Mouse (Mus musculus) gonadal fat pad, adult 2 months (tissue): Measurements from ENCODE around the gene Fbxo42. TPM values are rescaled to one million over a fixed set of nuclear protein-coding genes. Genes with fewer than 3 reads are reported as not detected.
"Not testable (repeated sequence)": the region's sequence is repeated elsewhere in the genome, so short reads cannot be mapped to it uniquely, and the experiment has no call there.

Experiments used
- DNase-seq: peaks from one replicate; pipeline ENCODE4 v3.0.0-alpha.2; 2012; ENCODE audit warnings: low read depth
- polyA plus RNA-seq: library from polyadenylated mRNA; depleted of rRNA; stranded (reverse); fragments of >200 nt; gene quantifications from 2 replicates; pipeline ENCODE4 v1.2.3, GENCODE M21; 2012

Fbxo42 gene
- polyA plus RNA-seq, 1 experiment = 14.5 TPM

GRCm38 (mm10) chr4:141136126-141136525, 11.6 kb upstream of the Fbxo42 start:
- no peak for DNase-seq

GRCm38 (mm10) chr4:141137740-141138139, 10.0 kb upstream of the Fbxo42 start:
- DNase-seq = not testable (repeated sequence)

- DNase-seq = no peak
Observed at GRCm38 (mm10) chr4:141138425-141139115, 9.1 kb upstream of the Fbxo42 start.

GRCm38 (mm10) chr4:141139116-141139970, 8.4 kb upstream of the Fbxo42 start, which contains the start of gene Szrd1:
Szrd1 (minus strand) TSS chr4:141139775.
- peak; percentile 82 for DNase-seq

- not testable (repeated sequence) for DNase-seq
Observed at GRCm38 (mm10) chr4:141140354-141140753, 7.4 kb upstream of the Fbxo42 start.

GRCm38 (mm10) chr4:141140967-141141366, 6.7 kb upstream of the Fbxo42 start:
- no peak for DNase-seq

GRCm38 (mm10) chr4:141142285-141142811, 5.4 kb upstream of the Fbxo42 start:
- no peak for DNase-seq

GRCm38 (mm10) chr4:141145124-141145523, 2.6 kb upstream of the Fbxo42 start:
- not testable (repeated sequence) for DNase-seq

GRCm38 (mm10) chr4:141146491-141147033, 1.2 kb upstream of the Fbxo42 start:
- no peak for DNase-seq

GRCm38 (mm10) chr4:141148009-141148801, 492 bp downstream of the Fbxo42 start:
- DNase-seq = no peak

GRCm38 (mm10) chr4:141149116-141149515, 1.4 kb downstream of the Fbxo42 start:
- no peak for DNase-seq

GRCm38 (mm10) chr4:141157485-141157884, 9.8 kb downstream of the Fbxo42 start:
- no peak for DNase-seq

- no peak for DNase-seq
Observed at GRCm38 (mm10) chr4:141158609-141159008, 10.9 kb downstream of the Fbxo42 start.

- DNase-seq = no peak
Observed at GRCm38 (mm10) chr4:141159093-141159492, 11.4 kb downstream of the Fbxo42 start.

- DNase-seq = no peak
Observed at GRCm38 (mm10) chr4:141159666-141160065, 12.0 kb downstream of the Fbxo42 start.

GRCm38 (mm10) chr4:141160193-141160592, 12.5 kb downstream of the Fbxo42 start:
- no peak for DNase-seq

GRCm38 (mm10) chr4:141161699-141162208, 14.0 kb downstream of the Fbxo42 start:
- DNase-seq = no peak

GRCm38 (mm10) chr4:141163729-141164128, 16.0 kb downstream of the Fbxo42 start:
- no peak for DNase-seq

- DNase-seq = no peak
Observed at GRCm38 (mm10) chr4:141165744-141166292, 18.1 kb downstream of the Fbxo42 start.

- DNase-seq = no peak
Observed at GRCm38 (mm10) chr4:141167156-141167555, 19.4 kb downstream of the Fbxo42 start.

- DNase-seq = no peak
Observed at GRCm38 (mm10) chr4:141172121-141172520, 24.4 kb downstream of the Fbxo42 start.
